Mouse (Mus musculus) olfactory bulb, adult 2 months (tissue): ENCODE data around the gene Bricd5.

Source experiments
- CTCF ChIP-seq: fragments of 200-500 bp; IDR thresholded peaks from 2 replicates; pipeline ENCODE4 v1.5.1; 2012; ENCODE audit warnings: low read depth, mild to moderate bottlenecking, low read length, moderate library complexity; ENCODE audit not compliant: insufficient read depth
- POLR2A ChIP-seq: fragments of 200-500 bp; IDR thresholded peaks from 2 replicates; pipeline ENCODE4 v1.6.1; 2012; ENCODE audit warnings: mild to moderate bottlenecking, low read depth, low read length, moderate library complexity; ENCODE audit not compliant: insufficient read depth

- TF ChIP-seq CTCF (no peak), POLR2A (no peak)
Measured at GRCm38 (mm10) chr17:24475586-24475985, 1.9 kb downstream of the Bricd5 start.
